Mouse (Mus musculus): ENCODE data around the gene Snx17. TPM values are rescaled to one million over a fixed set of nuclear protein-coding genes. Genes with fewer than 3 reads are reported as not detected.

Gene Snx17
- total RNA-seq, 4 experiments from 2014 or later: 31.3 to 35.8 (median 31.7) TPM

GRCm38 (mm10) chr5:31226641-31227040 is 33.6 kb downstream of the Snx17 start:
- no peak for DNase-seq (ENCODE audit: low spot score in 2 of 2)

- DNase-seq (ENCODE audit: low spot score in 2 of 2): peak; percentile 93 to 95
These were observed 47.9 kb downstream of the Snx17 start, which contains the start of the genes Nrbp1 and Gm9970 for GRCm38 (mm10) chr5:31240637-31241521. TSS of gene Nrbp1 (plus strand) at chr5:31240864. TSS of gene Gm9970 (minus strand) at chr5:31241232.

GRCm38 (mm10) chr5:31241522-31242034 is 48.6 kb downstream of the Snx17 start:
- DNase-seq (ENCODE audit: low spot score in 2 of 2): no peak

GRCm38 (mm10) chr5:31242191-31242590 is 49.2 kb downstream of the Snx17 start:
- no peak for DNase-seq (ENCODE audit: low spot score in 2 of 2)

Other genes with a start within 250 kb of the Snx17 start
- 1 to 10 TPM; 2.2 to 4.9 (median 3.3) TPM for gene Cgref1, start 247.6 kb upstream of the Snx17 start, total RNA-seq (2022)
- gene Preb, start 232.9 kb upstream of the Snx17 start, total RNA-seq (2022): 10 to 100 TPM; 70.1 to 75.2 (median 74.2) TPM
- under 1 TPM; 0.07 to 0.24 (median 0.15) TPM for gene Tcf23, start 224.6 kb upstream of the Snx17 start, total RNA-seq (2022)
- gene Atraid, start 144.9 kb upstream of the Snx17 start, total RNA-seq (2022): 10 to 100 TPM; 41.9 to 51.2 (median 47.9) TPM
- gene Slc5a6, start 144.3 kb upstream of the Snx17 start, total RNA-seq (2022): 1 to 10 TPM; 6.1 to 7.9 (median 6.7) TPM
- gene Cad, start 138.4 kb upstream of the Snx17 start, total RNA-seq (2022): 10 to 100 TPM; 25.5 to 30.8 (median 27.9) TPM
- gene Dnajc5g, start 86.9 kb upstream of the Snx17 start, total RNA-seq (2022): not detected
- under 1 TPM in 2 of 4 experiments, not detected in 2; 0.18 to 0.24 TPM for gene Slc30a3, start 85.0 kb upstream of the Snx17 start, total RNA-seq (2022)
- 100 to 1,000 TPM; 420 to 527 (median 441) TPM for gene Trim54, start 76.5 kb upstream of the Snx17 start, total RNA-seq (2022)
- not detected for gene Ucn, start 54.4 kb upstream of the Snx17 start, total RNA-seq (2022)
- 10 to 100 TPM; 19.2 to 26.8 (median 22.7) TPM for gene Mpv17, start 39.0 kb upstream of the Snx17 start, total RNA-seq (2022)
- gene Gm29609, start 13.3 kb upstream of the Snx17 start, total RNA-seq (2022): under 1 TPM; 0.15 to 0.56 (median 0.29) TPM
- 10 to 100 TPM; 20.5 to 28.0 (median 23.2) TPM for gene Gtf3c2, start 13.1 kb upstream of the Snx17 start, total RNA-seq (2022)
- 10 to 100 TPM; 42.1 to 68.2 (median 50.8) TPM for gene Eif2b4, start 203 bp downstream of the Snx17 start, total RNA-seq (2022)
- gene Zfp513, start 9.1 kb downstream of the Snx17 start, total RNA-seq (2022): 10 to 100 TPM in 1 of 4 experiments, 1 to 10 TPM in 3; 6.5 to 12.3 (median 8.5) TPM
- 10 to 100 TPM; 38.2 to 49.9 (median 45.2) TPM for gene Ppm1g, start 27.5 kb downstream of the Snx17 start, total RNA-seq (2022)
- 10 to 100 TPM; 43.9 to 54.8 (median 51.2) TPM for gene Nrbp1, start 47.6 kb downstream of the Snx17 start, total RNA-seq (2022)
- gene Gm9970, start 48.0 kb downstream of the Snx17 start, total RNA-seq (2022): not detected
- gene Krtcap3, start 58.5 kb downstream of the Snx17 start, total RNA-seq (2022): 1 to 10 TPM in 3 of 4 experiments, under 1 TPM in 1; 0.68 to 1.4 (median 1.2) TPM
- 10 to 100 TPM; 24.6 to 32.9 (median 28.6) TPM for gene Ift172, start 97.9 kb downstream of the Snx17 start, total RNA-seq (2022)
- gene Fndc4, start 102.9 kb downstream of the Snx17 start, total RNA-seq (2022): 1 to 10 TPM; 1.1 to 2.0 (median 1.2) TPM
- not detected for gene Gckr, start 104.2 kb downstream of the Snx17 start, total RNA-seq (2022)